Mouse (Mus musculus) skeletal muscle tissue, adult 2 months (tissue): Measurements from ENCODE around the gene Tent5d.

Experiments used
- DNase-seq: peaks from one replicate; pipeline ENCODE4 v3.0.0-alpha.2; 2012; ENCODE audit warnings: low read depth, low spot score

Tent5d gene

GRCm38 (mm10) chrX:107792290-107792689 is at the start of gene Tent5d:
Gene Tent5d (plus strand): TSS chrX:107792590.
- DNase-seq, result no peak

DNA sequence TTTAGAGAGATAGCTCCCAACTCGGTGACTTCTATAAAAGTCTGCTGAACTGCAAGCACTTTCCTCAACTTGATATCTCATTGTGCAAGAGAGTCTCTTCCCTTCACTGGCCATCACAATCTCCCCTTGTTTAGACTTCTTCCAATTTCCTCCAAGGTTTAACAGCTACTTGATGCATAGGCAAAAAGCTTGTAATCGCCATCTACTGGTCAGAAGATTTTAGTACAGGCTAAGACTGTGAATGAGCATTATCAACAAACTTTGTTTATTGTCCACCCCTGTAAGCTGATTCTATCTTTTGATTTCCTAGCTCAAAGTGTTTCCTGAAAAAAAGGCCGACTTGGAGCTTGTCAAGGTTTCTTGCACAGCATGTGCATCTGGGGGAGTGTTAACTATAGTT is 24.5 kb upstream of the Tent5d start:
- DNase-seq, result no peak

DNA sequence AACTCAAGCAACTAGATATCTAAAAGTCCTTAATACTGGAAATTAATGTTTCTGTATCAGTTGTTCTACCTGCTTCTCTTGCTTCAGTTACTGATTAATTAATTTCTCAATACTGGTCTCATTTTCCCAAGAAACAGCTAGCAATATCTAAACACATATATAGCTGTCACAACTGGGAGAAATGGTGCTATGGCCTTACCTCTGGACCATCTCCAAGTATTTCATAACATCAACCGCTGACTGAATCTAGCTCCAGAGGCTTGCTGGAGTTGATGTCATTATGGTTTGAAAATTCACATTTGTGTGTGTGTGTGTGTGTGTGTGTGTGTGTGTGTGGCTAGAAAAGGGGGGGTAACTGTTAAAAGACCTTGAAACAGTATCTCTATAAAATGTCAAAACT is 2.3 kb upstream of the Tent5d start:
- no peak for DNase-seq

- DNase-seq, result no peak
These were observed 1.5 kb upstream of the Tent5d start for GRCm38 (mm10) chrX:107790750-107791493.

DNA sequence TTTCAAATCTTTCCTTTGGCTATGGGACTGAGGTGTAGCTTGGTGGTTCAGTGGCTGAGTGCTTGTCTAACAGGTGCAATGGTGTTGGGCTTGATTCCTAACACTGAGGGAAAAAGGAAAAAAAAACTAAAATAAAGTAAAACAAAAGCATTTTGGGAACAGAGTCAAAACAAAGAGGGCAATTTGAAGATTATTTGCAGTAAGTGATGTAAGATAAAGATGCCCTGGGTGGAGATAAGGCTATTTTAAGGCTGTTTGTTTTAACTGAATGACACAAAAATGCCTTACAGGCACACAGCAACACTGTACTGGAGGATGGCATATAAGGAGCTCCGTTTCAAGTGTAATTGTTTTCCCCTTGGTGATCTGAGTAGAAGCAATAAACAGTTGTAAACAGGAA is 3.4 kb downstream of the Tent5d start:
- no peak for DNase-seq

GRCm38 (mm10) chrX:107796919-107797318 is 4.5 kb downstream of the Tent5d start:
- no peak for DNase-seq

DNA sequence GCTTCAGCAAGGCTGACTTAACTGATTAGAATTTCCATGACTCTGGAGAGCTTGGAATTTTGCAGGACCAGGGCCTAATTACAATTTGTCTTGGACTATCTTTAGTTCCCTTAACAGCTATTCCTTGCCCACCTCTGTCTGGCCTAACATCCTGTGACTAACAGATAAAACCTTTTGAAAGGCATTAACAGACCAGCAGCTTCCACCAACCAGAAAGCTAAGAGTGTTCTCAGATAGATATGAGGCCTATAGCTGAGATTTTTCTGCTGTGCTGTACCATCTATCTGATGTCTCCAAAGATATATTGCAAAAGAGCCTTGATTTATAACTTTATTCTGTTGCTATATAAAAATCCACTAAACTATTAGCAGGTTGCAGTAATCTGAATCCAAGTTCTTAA is 19.7 kb downstream of the Tent5d start:
- DNase-seq, result no peak

DNA sequence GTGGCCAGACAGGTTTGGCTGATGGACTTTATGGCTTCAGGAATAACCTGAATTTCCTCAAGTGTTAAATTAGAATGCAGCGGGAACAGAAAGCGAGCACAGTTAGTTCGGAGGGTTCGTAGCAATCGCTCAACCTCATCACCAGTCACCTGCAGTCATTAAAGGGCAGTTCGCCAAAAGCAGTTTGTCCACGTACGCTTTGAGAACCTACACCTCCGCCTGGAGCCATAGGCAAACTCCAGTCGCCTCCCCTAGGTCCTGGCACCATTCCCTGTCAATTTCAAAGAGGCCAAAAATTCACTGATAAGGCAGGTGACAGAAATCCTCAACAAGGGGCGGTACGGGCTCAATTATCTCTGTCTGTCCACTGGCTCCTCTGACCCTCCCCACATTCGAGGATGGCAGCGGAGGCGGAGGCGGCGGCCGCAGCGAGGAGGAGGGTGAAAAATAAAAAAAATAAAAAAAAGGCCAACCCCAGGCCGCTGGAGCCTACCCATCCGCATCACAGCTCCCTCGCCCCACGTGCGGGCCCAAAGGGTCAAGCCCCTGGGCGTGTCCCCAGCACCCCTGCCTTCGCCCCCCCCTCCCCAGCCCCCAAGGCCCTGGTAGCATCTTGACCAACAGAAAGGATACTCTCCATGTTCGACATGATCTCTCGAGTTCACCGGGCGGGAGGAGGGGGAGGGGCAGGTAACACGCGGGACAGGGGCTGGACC is 23.3 kb downstream of the Tent5d start:
- peak; percentile 2 for DNase-seq

- DNase-seq, result peak; percentile 75
These were observed 23.8 kb downstream of the Tent5d start, which contains the start of gene 2610002M06Rik for GRCm38 (mm10) chrX:107816218-107816554. Gene 2610002M06Rik (minus strand): TSS chrX:107816334.

DNA sequence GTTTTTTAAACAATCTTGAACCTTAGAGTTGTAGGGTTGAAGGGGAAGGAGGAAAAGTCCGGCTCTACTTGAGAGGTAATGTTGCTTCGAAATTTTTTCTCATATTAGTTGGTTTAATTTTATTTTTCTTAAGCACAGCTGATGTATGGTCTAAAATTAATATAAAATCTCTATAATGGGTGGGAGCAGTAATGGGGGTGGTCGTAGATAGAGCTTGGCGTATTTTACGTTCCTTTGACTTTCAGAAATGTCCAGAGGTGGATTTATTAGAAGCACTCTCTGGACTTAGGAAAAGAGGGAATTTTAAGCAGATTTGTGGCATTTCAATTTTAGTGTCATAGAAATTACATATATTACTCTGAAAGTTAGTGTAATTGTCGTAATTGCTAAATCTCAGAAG is 24.3 kb downstream of the Tent5d start:
- DNase-seq, result no peak

DNA sequence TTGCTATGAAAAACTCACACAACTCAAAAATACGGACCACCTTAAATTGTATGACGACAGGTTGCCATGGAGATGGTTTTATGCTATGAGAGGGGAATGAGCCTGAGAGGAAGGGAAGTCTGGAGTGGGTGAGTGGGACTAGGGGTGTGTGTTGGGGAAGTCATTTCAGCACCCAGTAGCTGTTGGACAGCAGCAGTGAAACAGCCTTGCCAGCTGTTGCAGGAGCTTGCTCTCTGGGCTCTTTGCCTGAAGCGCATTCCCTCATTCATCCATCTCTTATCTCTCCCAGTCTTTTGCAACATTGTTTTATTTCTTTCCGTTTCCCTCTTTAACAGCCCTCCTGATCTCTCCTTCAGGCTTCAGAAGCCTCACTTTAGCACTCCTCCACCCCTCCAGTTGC is 65.8 kb downstream of the Tent5d start:
- no peak for DNase-seq
